Mouse (Mus musculus) forebrain, embryonic 10.5 days (tissue): ENCODE measurements around the gene Tlr12. TPM values are rescaled to one million over a fixed set of nuclear protein-coding genes. Genes with fewer than 3 reads are reported as not detected.
"Not testable (repeated sequence)": the region's sequence is repeated elsewhere in the genome, so short reads cannot be mapped to it uniquely, and the experiment has no call there.

ENCODE experiments used
- DNase-seq: peaks from one replicate; pipeline ENCODE4 v3.0.0-alpha.2; 2017; ENCODE audit warnings: low spot score; ENCODE audit errors: extremely low spot score
- H3K27ac ChIP-seq: fragments of 300-500 bp; sonication (generic); 2 replicates; pipeline ENCODE4 v1.5.1; 2016; ENCODE audit warnings: mild to moderate bottlenecking
- H3K27me3 ChIP-seq: fragments of 300-500 bp; sonication (generic); 2 replicates; pipeline ENCODE4 v1.6.1; 2016; ENCODE audit warnings: mild to moderate bottlenecking; ENCODE audit not compliant: poor library complexity, severe bottlenecking
- H3K36me3 ChIP-seq: fragments of 300-500 bp; sonication (generic); replicated peaks from 2 replicates; pipeline ENCODE4 v1.6.1; 2016; ENCODE audit warnings: mild to moderate bottlenecking, moderate library complexity
- H3K4me1 ChIP-seq: fragments of 300-500 bp; sonication (generic); 2 replicates; pipeline ENCODE4 v1.6.1; 2016
- H3K4me3 ChIP-seq: fragments of 300-500 bp; sonication (generic); 2 replicates; pipeline ENCODE4 v1.5.1; 2016; ENCODE audit warnings: mild to moderate bottlenecking, moderate library complexity
- H3K9me3 ChIP-seq: fragments of 300-500 bp; sonication (generic); 2 replicates; pipeline ENCODE4 v1.6.1; 2016; ENCODE audit warnings: mild to moderate bottlenecking, moderate library complexity
- WGBS: fragments of 180-500 bp; shearing (Covaris S2); methylation state at CpG from one replicate; pipeline ENCODE4 v1.1.7; 2016; 5-methylcytosine and 5-hydroxymethylcytosine counted together
- polyA plus RNA-seq: library from polyadenylated mRNA; unstranded; fragments of >200 nt; fragmentation: Nextera tagmentation; extraction: Ambion mirVana; gene quantifications from 2 replicates; pipeline ENCODE4 v1.2.1, GENCODE M21; 2016

The Tlr12 gene
- polyA plus RNA-seq = 0.63 and 1.0 TPM in 2 replicates

DNA sequence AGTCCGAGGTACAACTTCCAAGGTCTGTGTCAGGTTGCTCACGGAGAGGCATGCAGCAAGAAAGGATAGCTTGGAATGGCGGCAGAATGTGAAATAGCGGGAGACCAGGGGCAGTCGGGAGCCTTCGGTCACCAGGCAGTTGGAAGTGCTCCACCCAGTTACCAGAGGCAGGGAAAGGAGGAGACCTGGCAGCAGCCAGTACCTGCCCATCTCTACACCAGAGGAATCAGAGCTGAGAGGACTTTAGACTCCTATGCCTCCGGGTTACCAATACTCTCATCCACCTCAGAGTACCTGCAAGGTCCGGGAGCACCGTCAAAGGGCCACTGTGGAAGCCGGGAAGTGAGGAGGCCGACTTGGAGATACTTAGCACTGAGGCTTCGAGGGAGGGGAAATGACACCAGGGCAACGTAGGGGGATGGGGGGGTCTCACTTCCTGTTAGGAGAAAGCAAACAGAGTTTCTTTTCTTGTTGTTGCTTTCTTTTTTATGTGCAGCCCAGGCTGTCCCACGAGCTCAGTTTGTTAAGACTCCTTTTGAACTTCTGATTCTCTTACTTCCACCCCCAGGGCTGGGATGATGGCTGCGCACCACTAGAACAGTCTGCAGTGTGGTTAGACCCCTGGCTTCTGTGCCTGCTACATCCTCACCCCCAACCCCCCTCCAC, at the start of gene Tlr12:
Gene Tlr12, minus strand, starts transcription at position 374 of the 666 bp plus-strand sequence.
- H3K9me3 ChIP-seq = no peaks in the 10 kb centered on the region
- no peaks in the 10 kb centered on the region for H3K36me3 ChIP-seq
- peak within 1 kb of the TSS; percentile 53; the same call in 1 of the 2 replicates for H3K27ac ChIP-seq
- peaks cover 30% of the 10 kb centered on the region for H3K27me3 ChIP-seq
- H3K4me3 ChIP-seq = no peak within 1 kb of the TSS
- no peak for DNase-seq
- 70% methylated on average over 15 of the region's 15 CpGs for WGBS
- peaks cover 19% of the 10 kb centered on the region for H3K4me1 ChIP-seq

DNA sequence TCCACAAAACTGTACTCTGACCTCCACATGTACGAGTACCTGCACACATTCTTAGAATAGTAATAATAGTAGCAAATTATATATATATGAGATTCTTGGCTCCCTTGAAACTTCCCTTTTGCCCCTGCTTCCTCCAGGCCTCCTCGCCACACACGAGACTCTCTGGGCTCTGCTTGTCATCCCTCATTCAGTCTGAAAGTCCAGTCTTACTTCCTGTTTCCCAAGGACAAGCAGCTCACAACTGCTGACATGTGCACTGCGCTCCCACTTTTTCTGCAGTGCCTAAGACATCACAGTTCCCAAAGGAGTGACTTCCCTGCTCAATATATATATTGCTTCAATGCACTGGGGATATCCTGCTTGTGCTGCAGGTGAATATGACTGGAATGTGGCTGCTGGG, 48.8 kb upstream of the Tlr12 start:
- DNase-seq, H3K27me3 ChIP-seq, H3K4me3 ChIP-seq, H3K9me3 ChIP-seq, H3K27ac ChIP-seq, H3K36me3 ChIP-seq: not testable (repeated sequence)
- peaks cover 24% of the 10 kb centered on the region for H3K4me1 ChIP-seq
- WGBS = 75% methylated on average over 4 of the region's 4 CpGs

DNA sequence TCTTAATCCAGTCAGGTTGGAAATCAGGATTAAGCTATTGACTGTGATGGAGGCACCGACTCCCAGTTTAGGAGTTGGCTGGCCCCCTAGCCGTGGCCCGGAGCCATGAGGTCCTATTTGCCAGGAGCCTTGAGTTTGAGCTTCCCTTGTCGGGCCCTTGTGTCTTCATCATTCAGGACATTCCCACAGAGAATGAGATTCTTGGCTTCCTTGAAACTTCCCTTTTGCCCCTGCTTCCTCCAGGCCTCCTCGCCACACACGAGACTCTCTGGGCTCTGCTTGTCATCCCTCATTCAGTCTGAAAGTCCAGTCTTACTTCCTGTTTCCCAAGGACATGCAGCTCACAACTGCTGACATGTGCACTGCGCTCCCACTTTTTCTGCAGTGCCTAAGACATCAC, 47.9 kb upstream of the Tlr12 start:
- H3K27ac ChIP-seq, H3K27me3 ChIP-seq, H3K9me3 ChIP-seq, H3K36me3 ChIP-seq, H3K4me3 ChIP-seq, DNase-seq: not testable (repeated sequence)
- 81% methylated on average over 7 of the region's 7 CpGs for WGBS
- peaks cover 16% of the 10 kb centered on the region for H3K4me1 ChIP-seq

DNA sequence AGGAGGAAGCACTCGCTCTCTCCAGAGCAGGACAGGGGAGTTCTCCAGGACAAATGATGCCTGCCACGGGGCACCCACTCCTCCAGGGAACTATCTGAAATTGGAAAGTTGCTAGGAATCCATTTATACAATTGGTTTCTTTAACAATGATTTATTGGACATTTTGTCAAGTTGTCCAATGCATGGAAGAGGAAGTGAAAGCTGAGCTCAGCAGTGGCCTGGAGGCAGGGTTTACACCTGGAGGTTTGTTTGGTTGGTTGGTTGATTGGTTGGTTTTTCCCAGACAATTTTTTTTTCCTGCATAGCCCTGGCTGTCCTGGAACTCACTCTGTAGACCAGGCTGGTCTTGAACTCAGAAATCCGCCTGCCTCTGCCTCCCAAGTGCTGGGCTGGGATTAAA, 45.6 kb upstream of the Tlr12 start:
- Histone ChIP-seq H3K4me1 (peaks cover 3% of the 10 kb centered on the region; the same call in 1 of the 2 replicates), H3K9me3 (no peaks in the 10 kb centered on the region), H3K4me3 (no peak overlapping the region), H3K36me3 (no peaks in the 10 kb centered on the region), H3K27ac (no peak overlapping the region), H3K27me3 (peaks cover 3% of the 10 kb centered on the region; the same call in 1 of the 2 replicates)
- no peak for DNase-seq
- 80% methylated on average over 3 of the region's 3 CpGs for WGBS

DNA sequence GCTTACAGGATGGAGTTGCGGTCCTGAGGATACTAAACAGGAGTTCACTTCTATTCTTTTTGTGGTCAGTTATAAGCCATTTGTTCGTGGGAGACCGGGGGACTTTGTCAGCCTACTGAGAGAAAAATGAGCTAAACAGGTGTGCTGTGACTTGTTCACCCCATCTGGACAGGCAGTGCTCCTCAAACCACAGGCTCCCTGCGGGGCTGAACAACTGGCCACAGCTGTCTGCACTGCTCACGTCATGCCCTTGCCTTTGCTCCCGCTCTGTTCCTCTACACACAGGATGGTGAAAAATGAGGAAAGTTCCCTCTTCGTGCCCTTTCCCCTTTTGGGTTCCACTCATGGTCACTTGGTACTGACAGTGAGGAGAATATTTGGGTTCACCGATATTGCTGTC, 42.6 kb upstream of the Tlr12 start:
- H3K4me3 ChIP-seq = no peak overlapping the region
- WGBS = 89% methylated on average over 8 of the region's 8 CpGs
- DNase-seq = no peak

DNA sequence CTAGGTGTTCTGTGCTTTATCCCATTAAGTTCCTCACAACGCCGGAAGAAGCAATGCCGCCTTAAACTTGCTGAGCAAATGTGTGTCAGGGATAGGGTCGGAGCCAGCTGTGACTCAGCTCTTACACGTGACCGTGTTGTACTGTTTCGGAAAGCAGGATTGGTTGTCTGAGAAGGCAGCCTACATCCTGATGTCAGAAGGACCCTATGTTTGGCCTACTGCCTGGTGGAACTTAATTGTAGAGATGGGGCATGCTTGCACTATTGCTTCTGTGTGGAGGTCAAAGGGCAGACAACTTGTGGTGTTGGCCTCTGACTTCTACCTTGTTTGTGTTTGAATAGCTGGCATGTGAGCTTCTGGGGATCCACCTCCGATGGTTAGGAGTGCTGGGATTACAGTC, 41.8 kb upstream of the Tlr12 start:
- H3K4me3 ChIP-seq = no peak overlapping the region
- WGBS = 90% methylated on average over 8 of the region's 8 CpGs
- DNase-seq = no peak
- H3K27me3 ChIP-seq = peaks cover 35% of the 10 kb centered on the region
- H3K36me3 ChIP-seq = no peaks in the 10 kb centered on the region
- H3K27ac ChIP-seq = no peak overlapping the region
- H3K9me3 ChIP-seq = no peaks in the 10 kb centered on the region
- H3K4me1 ChIP-seq = peaks cover 14% of the 10 kb centered on the region

More for the DNA sequence above, 42.6 kb upstream of the Tlr12 start:
- peaks cover 26% of the 10 kb centered on the region for H3K27me3 ChIP-seq
- no peaks in the 10 kb centered on the region for H3K36me3 ChIP-seq
- no peaks in the 10 kb centered on the region for H3K9me3 ChIP-seq
- peaks cover 5% of the 10 kb centered on the region for H3K4me1 ChIP-seq
- no peak overlapping the region for H3K27ac ChIP-seq

DNA sequence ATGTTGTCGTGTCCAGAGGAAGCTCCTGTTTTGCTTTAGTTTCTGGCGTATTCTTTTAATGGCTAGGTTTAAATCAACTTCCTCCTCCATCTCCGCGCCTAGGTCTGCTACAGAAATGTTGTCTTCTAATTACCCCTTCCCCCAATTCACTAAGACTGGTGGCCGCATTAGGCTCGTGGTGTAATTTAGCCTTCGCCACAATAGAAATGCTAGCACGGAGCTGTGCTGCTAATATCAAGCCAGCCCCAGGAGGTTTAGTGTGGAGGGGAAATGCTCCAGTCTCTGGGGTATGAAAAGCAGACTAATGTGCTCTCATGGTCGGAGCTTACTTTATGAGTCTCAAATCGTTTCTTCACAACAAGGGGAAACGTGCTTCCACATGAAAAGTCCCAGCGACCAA, 37.0 kb upstream of the Tlr12 start:
- Histone ChIP-seq H3K9me3 (no peaks in the 10 kb centered on the region), H3K27ac (no peak overlapping the region), H3K4me1 (peaks cover 41% of the 10 kb centered on the region), H3K27me3 (peaks cover 51% of the 10 kb centered on the region), H3K4me3 (peak overlapping the region; percentile 71), H3K36me3 (no peaks in the 10 kb centered on the region)
- DNase-seq = no peak
- WGBS = 10% methylated on average over 12 of the region's 12 CpGs

DNA sequence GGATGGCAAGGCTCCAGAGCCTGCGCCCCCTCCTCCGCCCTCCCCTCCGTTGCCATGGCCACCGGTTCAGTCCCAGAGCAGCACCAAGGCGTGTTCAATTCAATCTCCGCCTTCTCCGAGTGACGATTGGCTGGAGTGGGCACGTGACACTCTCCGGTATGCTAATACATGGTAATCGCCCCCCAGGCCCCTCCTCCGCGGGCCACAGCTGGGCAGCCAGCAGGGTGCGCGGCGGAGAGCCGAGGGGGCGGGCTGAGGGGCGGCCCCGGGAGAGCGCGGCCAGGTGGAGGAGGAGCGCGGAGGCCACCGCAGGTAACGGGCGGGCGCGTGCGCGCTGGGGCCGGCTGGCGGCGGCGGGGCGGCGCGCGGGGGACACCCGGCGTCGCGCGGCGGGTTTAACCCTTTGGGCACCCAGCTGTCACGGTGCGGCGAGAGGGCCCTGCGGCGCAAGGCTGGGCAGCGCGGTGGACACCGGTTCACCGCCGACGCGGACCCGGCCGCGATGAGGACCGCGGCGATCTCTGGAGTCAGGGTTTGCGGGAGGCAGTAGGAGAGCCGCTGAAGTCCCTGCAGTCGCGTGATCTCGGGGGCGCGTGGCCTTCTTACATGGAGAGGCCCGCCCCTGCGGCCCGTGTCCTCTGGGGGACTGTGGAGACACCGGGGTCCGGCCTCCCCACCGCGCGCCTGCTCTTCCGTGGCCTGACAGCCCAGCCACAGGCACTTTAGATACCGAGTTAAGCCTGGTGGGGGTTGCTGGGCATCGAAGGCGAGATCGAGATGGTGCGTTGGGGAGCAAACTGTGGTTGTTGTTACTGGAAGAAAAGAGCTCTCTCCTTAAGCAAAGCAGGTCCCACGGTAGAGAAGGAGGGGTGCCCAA, 36.3 kb upstream of the Tlr12 start, which contains the start of gene Phc2:
Gene Phc2, plus strand, starts transcription at position 198 of the 877 bp plus-strand sequence.
- H3K27me3 ChIP-seq = peaks cover 51% of the 10 kb centered on the region
- WGBS = under 1% methylated on average over 85 of the region's 85 CpGs
- no peaks in the 10 kb centered on the region for H3K9me3 ChIP-seq
- H3K36me3 ChIP-seq = no peaks in the 10 kb centered on the region
- H3K4me3 ChIP-seq = peak within 1 kb of the TSS; percentile 71
- peaks cover 46% of the 10 kb centered on the region for H3K4me1 ChIP-seq
- DNase-seq = peak; percentile 97
- peak within 1 kb of the TSS; percentile 79 for H3K27ac ChIP-seq

DNA sequence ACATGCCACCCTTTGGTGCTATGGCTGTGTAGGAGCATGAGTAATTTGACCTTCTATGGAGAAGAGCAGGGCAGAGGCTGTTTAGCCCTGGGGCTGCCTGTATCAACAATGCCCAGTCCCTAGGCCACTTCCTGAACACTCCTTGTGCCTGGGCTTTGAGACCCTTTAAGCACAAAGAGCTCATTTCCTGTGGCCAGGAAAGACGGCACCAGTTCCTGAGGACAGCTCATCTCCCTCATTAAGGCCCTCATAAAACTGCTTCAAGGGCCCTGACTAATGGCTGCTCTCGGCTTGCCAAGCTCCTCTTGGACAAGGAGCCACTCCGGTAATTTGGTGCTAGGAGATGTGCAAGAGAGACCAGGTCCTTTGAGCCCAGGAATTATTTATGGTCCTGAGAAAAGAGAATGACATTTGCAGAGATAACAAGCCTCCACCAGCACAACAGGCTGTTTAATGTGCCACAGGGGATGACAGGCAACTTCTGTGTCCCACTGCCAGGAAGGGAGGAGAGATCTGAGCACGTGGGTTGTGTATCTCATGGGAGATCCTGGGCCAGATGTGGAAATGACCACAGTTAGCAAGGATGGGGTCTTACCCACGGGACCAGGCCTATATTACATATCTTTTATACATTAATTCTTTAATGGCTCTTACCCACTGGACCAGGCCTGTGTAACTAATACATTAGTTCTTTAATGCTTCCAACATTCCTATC, 34.3 kb upstream of the Tlr12 start:
- Histone ChIP-seq H3K27ac (peak overlapping the region; percentile 58), H3K27me3 (peaks cover 41% of the 10 kb centered on the region), H3K36me3 (no peaks in the 10 kb centered on the region)

DNA sequence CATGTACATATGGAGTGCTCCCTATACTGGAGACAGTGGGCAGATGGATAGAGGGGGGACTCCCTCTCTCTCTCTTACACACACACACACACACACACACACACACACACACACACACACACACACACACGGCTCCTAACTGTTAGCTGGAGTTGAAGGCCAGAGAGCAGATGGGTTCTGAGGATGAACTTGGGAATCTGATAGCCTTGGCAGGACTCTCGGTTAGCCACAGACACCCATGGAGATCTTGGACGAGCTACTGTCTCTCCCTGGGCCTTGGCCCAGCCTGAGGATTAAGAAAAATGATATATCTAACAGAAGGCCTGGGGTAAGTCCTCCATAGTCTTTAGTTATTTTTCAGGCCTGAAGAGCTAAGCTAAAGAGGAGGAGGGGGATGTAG, 33.1 kb upstream of the Tlr12 start:
- H3K9me3 ChIP-seq = no peaks in the 10 kb centered on the region
- 78% methylated on average over 3 of the region's 3 CpGs for WGBS
- H3K4me3 ChIP-seq = no peak overlapping the region
- DNase-seq = no peak
- H3K27me3 ChIP-seq = peaks cover 29% of the 10 kb centered on the region
- peaks cover 72% of the 10 kb centered on the region for H3K4me1 ChIP-seq
- no peak overlapping the region for H3K27ac ChIP-seq
- H3K36me3 ChIP-seq = no peaks in the 10 kb centered on the region

More for the DNA sequence above, 34.3 kb upstream of the Tlr12 start:
- DNase-seq = no peak
- Histone ChIP-seq H3K4me1 (peaks cover 62% of the 10 kb centered on the region), H3K4me3 (no peak overlapping the region), H3K9me3 (no peaks in the 10 kb centered on the region)
- 64% methylated on average over 5 of the region's 5 CpGs for WGBS

DNA sequence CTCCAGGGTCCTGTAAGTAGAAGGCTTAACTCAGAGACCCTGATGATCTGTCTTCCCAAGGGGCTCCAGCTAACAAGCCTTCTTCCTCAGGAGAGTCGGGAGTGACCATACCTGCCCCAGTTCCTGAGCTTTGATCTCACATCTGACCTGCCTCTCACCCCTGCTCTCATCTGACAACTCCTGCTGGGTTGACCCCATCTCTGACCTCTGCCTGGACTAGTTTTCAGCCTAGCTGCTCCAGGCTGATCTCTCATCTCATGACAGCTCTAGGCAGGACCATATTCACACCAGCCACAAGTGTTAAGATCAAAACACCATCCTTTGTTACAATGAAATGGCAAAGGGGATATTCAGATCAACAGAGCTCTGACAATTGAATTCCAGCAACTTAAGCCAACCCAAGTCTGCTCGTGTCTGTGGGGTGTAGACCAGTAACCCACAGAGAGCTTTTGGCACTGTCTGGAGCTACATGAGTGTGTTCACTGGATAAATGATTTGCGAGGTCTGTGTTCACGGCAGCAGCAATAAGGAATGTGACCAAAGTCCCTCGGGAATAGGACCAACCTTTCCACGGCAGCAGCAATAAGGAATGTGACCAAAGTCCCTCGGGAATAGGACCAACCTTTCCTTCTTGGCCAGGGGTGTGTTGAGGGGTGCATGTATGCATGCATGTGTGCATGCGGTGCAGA, 30.3 kb upstream of the Tlr12 start:
- Histone ChIP-seq H3K27me3 (peaks cover 9% of the 10 kb centered on the region; the same call in 1 of the 2 replicates), H3K4me3 (no peak overlapping the region), H3K9me3 (no peaks in the 10 kb centered on the region), H3K27ac (no peak overlapping the region), H3K36me3 (no peaks in the 10 kb centered on the region), H3K4me1 (peaks cover 59% of the 10 kb centered on the region)
- DNase-seq = no peak
- 64% methylated on average over 8 of the region's 8 CpGs for WGBS

DNA sequence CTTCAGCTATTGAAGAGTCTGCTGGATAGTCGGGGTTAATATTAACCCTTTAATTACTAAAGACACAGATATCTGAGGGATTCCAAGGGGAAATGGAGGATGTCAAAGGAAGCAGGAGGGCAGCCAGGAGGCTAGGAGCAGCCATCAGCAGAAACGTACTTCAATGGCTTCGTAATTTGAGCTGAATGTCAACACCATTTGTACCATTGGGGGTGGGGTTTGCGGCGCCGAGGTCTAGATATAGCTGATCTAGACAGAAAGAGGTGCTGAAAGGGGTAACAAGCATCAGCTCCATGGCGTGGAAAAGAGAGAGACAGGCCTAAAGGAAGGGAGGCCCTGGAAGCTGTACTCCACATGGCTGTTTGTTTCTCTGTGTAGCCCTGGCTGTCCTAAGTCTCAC, 28.3 kb upstream of the Tlr12 start:
- no peaks in the 10 kb centered on the region for H3K9me3 ChIP-seq
- H3K27me3 ChIP-seq = no peaks in the 10 kb centered on the region
- peaks cover 55% of the 10 kb centered on the region for H3K4me1 ChIP-seq
- no peaks in the 10 kb centered on the region for H3K36me3 ChIP-seq
- no peak for DNase-seq
- H3K4me3 ChIP-seq = no peak overlapping the region
- WGBS = 54% methylated on average over 7 of the region's 7 CpGs
- no peak overlapping the region for H3K27ac ChIP-seq
